Mouse (Mus musculus) heart, embryonic 10.5 days (tissue): Measurements from ENCODE around the gene Helt. TPM values are rescaled to one million over a fixed set of nuclear protein-coding genes. Genes with fewer than 3 reads are reported as not detected.
A peak's percentile ranks its signal among the peaks of the same experiment; 100 is the strongest.
"Not testable (repeated sequence)": the region's sequence is repeated elsewhere in the genome, so short reads cannot be mapped to it uniquely, and the experiment has no call there.

Experiments
- DNase-seq: peaks from one replicate; pipeline ENCODE4 v3.0.0-alpha.2; 2017; ENCODE audit warnings: low spot score
- H3K27ac ChIP-seq: fragments of 300-500 bp; sonication (generic); 2 replicates; pipeline ENCODE4 v1.5.1; 2016; ENCODE audit warnings: mild to moderate bottlenecking
- H3K27me3 ChIP-seq: fragments of 300-500 bp; sonication (generic); 2 replicates; pipeline ENCODE4 v1.6.1; 2016; ENCODE audit warnings: mild to moderate bottlenecking; ENCODE audit not compliant: poor library complexity, insufficient read depth, severe bottlenecking
- H3K36me3 ChIP-seq: fragments of 300-500 bp; sonication (generic); 2 replicates; pipeline ENCODE4 v1.6.1; 2016; ENCODE audit warnings: mild to moderate bottlenecking, moderate library complexity
- H3K4me1 ChIP-seq: fragments of 300-500 bp; sonication (generic); 2 replicates; pipeline ENCODE4 v1.6.1; 2016; ENCODE audit warnings: mild to moderate bottlenecking
- H3K4me3 ChIP-seq: fragments of 300-500 bp; sonication (generic); 2 replicates; pipeline ENCODE4 v1.5.1; 2016; ENCODE audit warnings: mild to moderate bottlenecking, moderate library complexity
- H3K9me3 ChIP-seq: fragments of 300-500 bp; sonication (generic); 2 replicates; pipeline ENCODE4 v1.6.1; 2016; ENCODE audit warnings: mild to moderate bottlenecking, moderate library complexity
- WGBS: fragments of 180-500 bp; shearing (Covaris S2); methylation state at CpG from one replicate; pipeline ENCODE4 v1.1.7; 2016; 5-methylcytosine and 5-hydroxymethylcytosine counted together
- polyA plus RNA-seq: library from polyadenylated mRNA; unstranded; fragments of >200 nt; fragmentation: Nextera tagmentation; extraction: Ambion mirVana; gene quantifications from 2 replicates; pipeline ENCODE4 v1.2.1, GENCODE M21; 2016

Helt gene
- polyA plus RNA-seq, 1 experiment from 2014 or later = not detected

- DNase-seq = no peak
- no peak overlapping the region for H3K27ac ChIP-seq
- H3K9me3 ChIP-seq = no peaks in the 10 kb centered on the region
- peak overlapping the region; percentile 46 for H3K4me3 ChIP-seq
- H3K36me3 ChIP-seq = no peaks in the 10 kb centered on the region
- peaks cover 100% of the 10 kb centered on the region for H3K27me3 ChIP-seq
- H3K4me1 ChIP-seq = peaks cover 26% of the 10 kb centered on the region
- WGBS = under 1% methylated on average over 16 of the region's 16 CpGs
These were observed 725 bp downstream of the Helt start for GRCm38 (mm10) chr8:46293741-46294151.

- Histone ChIP-seq H3K36me3 (no peaks in the 10 kb centered on the region), H3K4me1 (peaks cover 26% of the 10 kb centered on the region), H3K27ac (no peak overlapping the region), H3K27me3 (peaks cover 100% of the 10 kb centered on the region), H3K9me3 (no peaks in the 10 kb centered on the region), H3K4me3 (peak overlapping the region; percentile 12; the same call in 1 of the 2 replicates)
- DNase-seq = no peak
- 2% methylated on average over 14 of the region's 14 CpGs for WGBS
These were observed 1.3 kb downstream of the Helt start for GRCm38 (mm10) chr8:46293201-46293600.

DNA sequence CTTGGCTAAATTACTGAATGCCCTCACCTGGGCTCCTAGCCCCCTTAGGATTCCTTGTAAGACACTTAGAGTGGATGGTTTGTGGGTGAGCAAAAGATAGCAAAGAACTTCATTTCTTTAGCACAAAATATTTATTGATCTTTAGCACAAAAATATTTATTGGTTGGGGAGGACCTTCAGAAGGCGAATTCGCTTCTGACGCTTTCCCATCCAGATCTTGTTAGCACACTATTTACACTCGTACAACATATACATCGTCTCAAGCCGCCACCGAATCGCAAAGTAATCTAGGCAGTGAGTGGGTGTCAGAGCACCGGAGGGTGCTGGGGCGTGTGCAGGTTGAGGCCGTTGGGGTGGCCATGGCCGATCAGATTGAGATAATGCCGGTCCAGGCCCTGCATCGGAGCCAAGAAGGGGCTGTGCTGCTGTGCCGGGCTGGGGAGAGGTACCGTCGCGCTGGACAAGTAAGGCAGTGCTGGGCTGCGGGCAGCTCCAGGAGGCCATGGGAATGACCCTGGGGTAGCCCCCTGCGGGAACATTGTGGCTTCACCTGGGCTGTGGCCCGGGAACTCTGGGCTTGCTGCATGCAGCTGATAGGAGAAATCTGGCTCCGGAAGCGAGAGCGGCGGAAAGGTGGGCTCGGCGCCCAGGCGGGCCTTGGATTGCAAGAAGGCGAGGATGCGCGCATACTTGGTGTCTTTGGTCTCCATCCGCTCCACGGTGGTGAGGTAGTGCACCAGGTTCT, 2.4 kb downstream of the Helt start:
- Histone ChIP-seq H3K27me3 (peaks cover 94% of the 10 kb centered on the region), H3K36me3 (no peaks in the 10 kb centered on the region), H3K27ac (no peak overlapping the region), H3K4me3 (peak overlapping the region; percentile 43), H3K9me3 (no peaks in the 10 kb centered on the region), H3K4me1 (peaks cover 26% of the 10 kb centered on the region)
- no peak for DNase-seq
- 2% methylated on average over 33 of the region's 33 CpGs for WGBS

DNA sequence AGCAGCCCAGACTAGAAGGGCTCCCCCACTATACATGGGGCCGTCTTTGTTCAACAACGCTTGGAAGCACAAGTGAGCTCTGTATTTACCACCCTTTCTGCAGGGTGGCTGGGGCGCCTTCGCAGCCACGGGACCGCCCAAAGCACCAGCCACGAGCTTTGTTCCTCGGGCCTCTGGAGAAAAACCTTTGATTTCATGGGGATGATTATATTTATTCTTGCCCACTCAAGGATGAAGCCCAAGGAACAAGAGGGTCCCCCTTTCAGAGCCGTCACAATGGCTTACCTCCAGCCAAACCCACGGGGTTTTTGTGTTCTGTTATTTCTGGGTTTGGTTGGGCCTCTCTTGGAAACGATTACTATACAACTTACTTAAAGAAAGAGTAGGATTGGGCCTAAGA, 5.2 kb downstream of the Helt start:
- Histone ChIP-seq H3K36me3 (no peaks in the 10 kb centered on the region), H3K27ac (no peak overlapping the region), H3K27me3 (peaks cover 65% of the 10 kb centered on the region), H3K9me3 (no peaks in the 10 kb centered on the region), H3K4me3 (no peak overlapping the region), H3K4me1 (peaks cover 19% of the 10 kb centered on the region)
- DNase-seq = no peak
- WGBS = 50% methylated on average over 11 of the region's 11 CpGs

- H3K4me1 ChIP-seq = peaks cover 11% of the 10 kb centered on the region
- no peaks in the 10 kb centered on the region for H3K36me3 ChIP-seq
- 83% methylated on average over 6 of the region's 6 CpGs for WGBS
- H3K4me3 ChIP-seq = no peak overlapping the region
- peak; percentile 72 for DNase-seq
- H3K27me3 ChIP-seq = peaks cover 53% of the 10 kb centered on the region
- no peaks in the 10 kb centered on the region for H3K9me3 ChIP-seq
- no peak overlapping the region for H3K27ac ChIP-seq
These were observed 6.5 kb downstream of the Helt start for GRCm38 (mm10) chr8:46288021-46288420.

DNA sequence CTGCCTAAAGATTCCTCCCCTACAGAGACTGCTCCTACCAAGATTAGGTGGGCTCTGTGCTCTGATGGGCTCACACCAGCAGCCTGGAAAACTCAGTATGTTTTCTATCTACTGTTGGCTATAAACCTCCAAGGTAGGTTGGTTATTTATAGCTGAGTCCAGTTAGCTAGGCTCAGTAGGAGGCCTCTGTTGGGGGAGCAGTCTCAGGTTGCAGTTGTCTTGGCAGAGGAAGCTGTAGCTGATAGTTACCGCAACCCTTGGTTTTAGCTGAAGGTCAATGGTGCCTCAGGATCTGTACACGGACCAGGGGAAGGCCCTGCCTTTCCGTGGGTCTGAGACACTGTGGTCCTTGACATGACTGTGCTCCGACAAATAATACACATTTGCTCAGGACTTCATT, 8.5 kb downstream of the Helt start:
- peak; percentile 74 for DNase-seq
- Histone ChIP-seq H3K4me1 (peaks cover 6% of the 10 kb centered on the region), H3K4me3 (no peak overlapping the region), H3K9me3 (no peaks in the 10 kb centered on the region), H3K27ac (peak overlapping the region; percentile 53; the same call in 1 of the 2 replicates), H3K36me3 (no peaks in the 10 kb centered on the region), H3K27me3 (peaks cover 32% of the 10 kb centered on the region)
- WGBS = 56% methylated on average over 4 of the region's 4 CpGs

- WGBS = 10% methylated on average over 13 of the region's 13 CpGs
- Histone ChIP-seq H3K27me3 (no peaks in the 10 kb centered on the region), H3K4me3 (no peak overlapping the region), H3K9me3 (no peaks in the 10 kb centered on the region), H3K27ac (no peak overlapping the region), H3K4me1 (peaks cover 6% of the 10 kb centered on the region), H3K36me3 (no peaks in the 10 kb centered on the region)
- DNase-seq = peak; percentile 74
These were observed 12.9 kb downstream of the Helt start for GRCm38 (mm10) chr8:46281536-46281935.

DNA sequence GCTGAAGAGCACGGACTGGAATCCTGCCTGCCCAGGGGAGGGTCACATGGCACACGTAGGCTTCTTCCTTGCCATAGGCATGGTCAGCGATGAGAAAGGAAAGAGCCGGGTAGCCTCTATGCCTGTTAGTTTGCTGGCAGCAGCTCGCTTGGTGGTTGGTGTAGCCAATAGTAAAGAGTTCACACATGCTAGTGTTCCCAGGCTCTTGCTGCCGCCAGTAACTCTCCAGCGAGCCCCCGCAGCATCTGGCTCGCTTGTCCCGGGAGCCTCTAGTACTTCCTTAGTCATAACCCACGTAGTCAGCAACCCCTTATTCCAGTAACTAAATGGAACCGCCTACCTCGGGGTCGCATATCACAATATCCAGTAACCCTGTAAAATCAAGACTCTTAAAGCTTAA, 17.5 kb downstream of the Helt start:
- Histone ChIP-seq H3K9me3 (no peaks in the 10 kb centered on the region), H3K4me3 (no peak overlapping the region), H3K27ac (no peak overlapping the region), H3K27me3 (no peaks in the 10 kb centered on the region), H3K36me3 (no peaks in the 10 kb centered on the region), H3K4me1 (no peaks in the 10 kb centered on the region)
- no peak for DNase-seq
- 80% methylated on average over 14 of the region's 14 CpGs for WGBS

DNA sequence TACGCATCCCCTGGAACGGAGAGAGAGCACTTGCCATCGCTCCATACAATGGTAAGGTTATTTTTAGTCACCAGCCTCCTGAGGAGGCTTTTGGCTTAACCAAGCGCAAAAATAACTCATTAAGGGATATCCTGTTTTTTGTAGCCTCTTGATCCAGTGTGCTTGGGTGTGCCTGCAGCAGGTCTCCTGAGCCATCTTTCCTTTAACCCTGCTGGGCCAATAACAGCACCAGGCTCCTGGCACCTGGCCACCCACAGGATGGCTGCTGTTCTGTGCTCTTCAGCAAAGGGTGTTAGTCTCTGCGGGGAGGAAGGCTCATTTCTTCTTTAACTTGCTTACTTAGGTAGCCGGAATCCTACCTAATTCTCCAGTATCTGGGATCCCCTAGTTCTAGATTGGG, 23.7 kb downstream of the Helt start:
- H3K9me3 ChIP-seq = no peaks in the 10 kb centered on the region
- DNase-seq = peak; percentile 27
- no peak overlapping the region for H3K27ac ChIP-seq
- no peaks in the 10 kb centered on the region for H3K27me3 ChIP-seq
- no peaks in the 10 kb centered on the region for H3K36me3 ChIP-seq
- WGBS = 29% methylated on average over 6 of the region's 6 CpGs
- H3K4me1 ChIP-seq = peaks cover 4% of the 10 kb centered on the region; the same call in 1 of the 2 replicates
- H3K4me3 ChIP-seq = no peak overlapping the region

DNA sequence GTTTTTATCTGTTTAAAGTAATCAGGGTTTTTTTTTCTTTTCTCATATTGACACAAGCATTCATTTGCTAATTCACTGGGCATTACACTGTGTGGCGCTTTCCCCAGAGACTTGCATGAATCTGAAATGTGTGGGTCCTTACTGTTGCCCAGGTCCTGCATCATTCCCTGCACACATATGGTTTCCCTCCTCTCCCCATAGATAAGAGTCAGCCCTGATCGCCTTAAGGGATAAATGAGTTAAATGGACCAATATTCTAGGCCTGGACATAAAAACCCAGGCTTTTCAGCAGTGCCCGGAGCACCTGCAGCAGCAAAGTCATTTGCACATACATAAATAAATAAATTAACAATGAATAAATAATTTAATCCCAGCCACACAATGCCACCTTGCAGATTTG, 24.3 kb downstream of the Helt start:
- Histone ChIP-seq H3K4me1 (peaks cover 4% of the 10 kb centered on the region; the same call in 1 of the 2 replicates), H3K27ac (no peak overlapping the region), H3K4me3 (no peak overlapping the region), H3K36me3 (no peaks in the 10 kb centered on the region), H3K9me3 (no peaks in the 10 kb centered on the region), H3K27me3 (no peaks in the 10 kb centered on the region)
- 67% methylated on average over 3 of the region's 3 CpGs for WGBS
- peak; percentile 53 for DNase-seq

DNA sequence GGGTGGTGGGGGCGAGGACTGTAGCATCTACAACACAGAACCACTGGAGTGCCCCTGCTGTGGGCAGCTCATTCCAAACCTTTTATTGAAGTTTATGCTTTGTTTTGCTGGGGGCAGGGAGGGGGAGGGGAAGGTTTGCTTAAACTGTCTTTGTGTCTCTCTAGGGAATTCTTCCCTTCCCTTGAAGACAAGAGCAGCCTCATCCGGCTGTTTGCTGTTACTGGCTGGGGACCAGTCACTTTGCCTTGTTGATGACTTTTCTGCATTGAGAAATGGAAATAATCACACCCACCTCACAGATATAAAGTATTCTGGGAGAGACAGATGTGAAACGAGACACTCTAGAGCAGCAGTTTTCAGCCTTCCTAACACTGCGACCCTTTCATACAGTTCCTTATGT, 27.7 kb downstream of the Helt start:
- no peaks in the 10 kb centered on the region for H3K36me3 ChIP-seq
- H3K4me1 ChIP-seq = peaks cover 4% of the 10 kb centered on the region; the same call in 1 of the 2 replicates
- no peak overlapping the region for H3K27ac ChIP-seq
- no peaks in the 10 kb centered on the region for H3K27me3 ChIP-seq
- no peak for DNase-seq
- no peak overlapping the region for H3K4me3 ChIP-seq
- no peaks in the 10 kb centered on the region for H3K9me3 ChIP-seq
- WGBS = 65% methylated on average over 4 of the region's 4 CpGs

DNA sequence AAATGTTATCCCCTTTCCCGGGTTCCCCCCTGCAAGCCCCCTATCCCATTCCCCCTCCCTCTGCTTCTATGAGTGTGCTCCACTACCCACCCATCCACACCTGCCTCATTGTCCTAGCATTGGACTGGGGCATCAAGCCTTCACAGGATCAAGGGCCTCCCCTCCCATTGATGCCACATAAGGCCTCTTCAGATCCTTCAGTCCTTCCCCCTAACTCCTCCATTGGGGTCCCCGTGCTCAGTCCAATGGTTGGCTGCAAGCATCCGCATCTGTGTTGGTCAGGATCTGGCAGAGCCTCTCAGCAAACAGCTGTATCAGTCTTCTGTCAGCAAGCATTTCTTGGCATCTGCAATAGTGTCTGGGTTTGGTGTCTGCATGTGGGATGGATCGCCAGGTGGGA, 30.3 kb downstream of the Helt start:
- not testable (repeated sequence) for H3K36me3 ChIP-seq, H3K27ac ChIP-seq, H3K4me3 ChIP-seq, H3K9me3 ChIP-seq, H3K4me1 ChIP-seq, DNase-seq, H3K27me3 ChIP-seq
- WGBS = 85% methylated on average over 4 of the region's 4 CpGs

GRCm38 (mm10) chr8:46257921-46258682, 36.4 kb downstream of the Helt start:
- no peaks in the 10 kb centered on the region for H3K27me3 ChIP-seq
- 43% methylated on average over 19 of the region's 19 CpGs for whole genome bisulfite sequencing
- no peaks in the 10 kb centered on the region for H3K9me3 ChIP-seq
- no peak for DNase-seq
- no peaks in the 10 kb centered on the region for H3K36me3 ChIP-seq
- H3K4me1 ChIP-seq = no peaks in the 10 kb centered on the region
- no peak overlapping the region for H3K27ac ChIP-seq
- no peak overlapping the region for H3K4me3 ChIP-seq
